Mouse (Mus musculus) monocyte, adult 59 days (primary cell): ENCODE measurements around the gene Ror2. TPM values are rescaled to one million over a fixed set of nuclear protein-coding genes. Genes with fewer than 3 reads are reported as not detected.

Experiments
- total RNA-seq, 2 experiments: library from RNA; stranded (reverse); gene quantifications; one replicate each; pipeline ENCODE4 v1.2.4; 2023

The Ror2 gene
- total RNA-seq = under 1 TPM; 0.43 to 0.86 TPM

GRCm38 (mm10) chr13:53285756-53286361, at the start of gene Ror2:
Ror2 (minus strand) TSS chr13:53286124.

Other genes with a start within 250 kb of the Ror2 start
- 10 to 100 TPM; 39.0 to 40.2 TPM for gene Sptlc1, start 91.3 kb upstream of the Ror2 start, total RNA-seq
- gene Msx2, start 186.9 kb upstream of the Ror2 start, total RNA-seq = not detected